Mouse (Mus musculus) heart, postnatal 0 days (tissue): Measurements from ENCODE around the gene Arhgef2.

Source experiments
- CTCF ChIP-seq: IDR thresholded peaks from 2 replicates; pipeline ENCODE4 v1.5.1; 2016; ENCODE audit warnings: antibody characterized with exemption, control low read depth, low read depth
- EP300 ChIP-seq: IDR thresholded peaks from 2 replicates; pipeline ENCODE4 v1.6.1; 2016; ENCODE audit warnings: antibody characterized with exemption, low read depth

DNA sequence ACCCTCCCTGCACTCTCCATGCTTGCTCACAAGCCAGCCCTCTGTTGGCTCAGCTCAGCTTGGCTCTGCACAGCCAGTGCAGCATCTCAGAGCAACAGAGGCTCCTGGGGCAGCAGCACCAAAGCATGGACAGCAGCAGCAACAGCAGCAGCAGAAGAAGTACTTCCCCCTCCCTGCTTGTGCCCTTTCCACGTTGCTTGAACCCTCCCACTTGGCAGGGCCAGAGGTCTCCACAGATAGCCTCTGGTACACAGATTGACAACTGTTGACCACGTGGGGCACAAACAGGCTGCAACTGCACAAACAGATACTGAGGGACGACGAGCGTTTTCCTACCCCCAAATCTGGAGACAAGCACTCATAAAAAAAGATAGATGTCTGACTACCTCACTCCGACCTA lies 54.0 kb downstream of the Arhgef2 start:
- TF ChIP-seq CTCF (no peak), EP300 (no peak)
